Mouse (Mus musculus): Measurements from ENCODE around the gene Akain1. TPM values are rescaled to one million over a fixed set of nuclear protein-coding genes. Genes with fewer than 3 reads are reported as not detected.

The Akain1 gene
- polyA plus RNA-seq, 1 experiment from 2014 or later: not detected

DNA sequence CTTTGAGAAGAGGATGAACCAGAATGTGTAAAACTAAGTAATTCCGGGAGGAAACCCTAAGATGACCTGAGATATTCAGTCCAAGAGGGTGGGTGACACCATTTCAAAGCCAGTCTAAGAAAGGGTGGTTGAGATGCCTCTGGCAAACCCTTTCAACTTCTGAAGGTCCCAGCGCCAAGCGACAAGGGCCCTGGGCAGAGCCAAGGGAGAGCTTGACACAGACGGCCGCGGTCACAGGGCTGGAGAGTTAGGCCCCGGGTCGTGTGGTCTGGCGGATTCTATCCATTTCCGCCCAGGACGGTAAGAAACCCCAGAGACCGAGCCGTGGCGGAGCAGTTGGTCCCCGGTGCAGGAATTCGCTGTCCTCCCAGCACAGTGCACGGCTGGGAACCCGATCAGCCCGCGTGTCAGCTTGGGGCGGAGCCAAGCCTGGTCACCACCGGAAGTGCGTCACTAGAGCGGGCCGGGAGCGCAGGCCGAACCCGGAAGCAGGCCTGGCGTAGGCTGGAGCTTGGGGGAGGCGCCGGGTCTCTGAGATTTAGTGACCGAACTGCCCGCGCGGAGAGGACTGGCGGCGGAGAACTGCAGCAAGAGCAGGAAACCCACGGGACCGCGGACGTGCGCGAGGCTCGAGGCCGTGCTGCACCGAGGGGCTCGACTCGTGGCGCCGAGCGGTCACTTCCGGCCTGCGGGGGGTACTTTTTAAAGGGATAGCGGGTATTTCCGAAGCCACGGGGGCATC lies 22.0 kb upstream of the Akain1 start:
- peak overlapping the region; percentile 86 for H3K9ac ChIP-seq (replicated peaks; ENCODE audit: low read depth)
- ATAC-seq: peak; percentile 99
- no peaks in the 10 kb centered on the region for H3K4me1 ChIP-seq (ENCODE audit: insufficient read depth, low read depth, low read length)
- TF ChIP-seq EP300 (IDR thresholded peaks at IDR 0.05): 0 out of 2 replicates have a peak, but pooled peaks have one; percentile 25
- no peak for TF ChIP-seq CTCF (IDR thresholded peaks at IDR 0.05)
- peak; percentile 96 for DNase-seq (ENCODE audit: low spot score)
- H3K4me2 ChIP-seq (replicated peaks; ENCODE audit: low read depth, low read length): peak overlapping the region; percentile 79
- under 1% methylated on average over 56 of the region's 56 CpGs for WGBS
- H3K4me3 ChIP-seq (ENCODE audit: low read depth, low read length): peak overlapping the region; percentile 93
- peak overlapping the region; percentile 99 for H3K27ac ChIP-seq (ENCODE audit: low read length)
- H3K27me3 ChIP-seq (replicated peaks; ENCODE audit: insufficient read depth, low read length): no peaks in the 10 kb centered on the region
- no peaks in the 10 kb centered on the region for H3K36me3 ChIP-seq (ENCODE audit: insufficient read depth, low read length)
- no peaks in the 10 kb centered on the region for H3K9me3 ChIP-seq (ENCODE audit: low read length)

- H3K27me3 ChIP-seq (replicated peaks; ENCODE audit: insufficient read depth, low read length): no peaks in the 10 kb centered on the region
- H3K36me3 ChIP-seq (ENCODE audit: insufficient read depth, low read length): no peaks in the 10 kb centered on the region
- peak overlapping the region; percentile 79 for H3K4me2 ChIP-seq (replicated peaks; ENCODE audit: low read depth, low read length)
- DNase-seq (ENCODE audit: low spot score) (no peak), ATAC-seq (peak; percentile 56)
- H3K9ac ChIP-seq (replicated peaks; ENCODE audit: low read depth): peak overlapping the region; percentile 86
- H3K4me1 ChIP-seq (ENCODE audit: insufficient read depth, low read depth, low read length): no peaks in the 10 kb centered on the region
- TF ChIP-seq EP300 (IDR thresholded peaks at IDR 0.05) (no peak), CTCF (IDR thresholded peaks at IDR 0.05) (no peak)
- WGBS: 2% methylated on average over 26 of the region's 26 CpGs
- H3K27ac ChIP-seq (ENCODE audit: low read length): peak overlapping the region; percentile 99
- H3K4me3 ChIP-seq (ENCODE audit: low read depth, low read length): peak overlapping the region; percentile 93
- no peaks in the 10 kb centered on the region for H3K9me3 ChIP-seq (ENCODE audit: low read length)
Measured at GRCm38 (mm10) chr17:69417724-69418373, 21.3 kb upstream of the Akain1 start.

- Histone ChIP-seq H3K9ac (replicated peaks; ENCODE audit: low read depth) (no peak overlapping the region), H3K36me3 (ENCODE audit: insufficient read depth, low read length) (no peaks in the 10 kb centered on the region), H3K4me1 (ENCODE audit: insufficient read depth, low read depth, low read length) (no peaks in the 10 kb centered on the region), H3K4me3 (ENCODE audit: low read depth, low read length) (no peak overlapping the region), H3K27me3 (replicated peaks; ENCODE audit: insufficient read depth, low read length) (no peaks in the 10 kb centered on the region), H3K4me2 (replicated peaks; ENCODE audit: low read depth, low read length) (no peak overlapping the region), H3K27ac (ENCODE audit: low read length) (no peak overlapping the region), H3K9me3 (ENCODE audit: low read length) (no peaks in the 10 kb centered on the region)
- DNase-seq (ENCODE audit: low spot score): peak; percentile 73
- no peak for ATAC-seq
- TF ChIP-seq EP300 (IDR thresholded peaks at IDR 0.05) (no peak), CTCF (IDR thresholded peaks at IDR 0.05) (no peak)
- WGBS: 8% methylated on average over 1 of the region's 1 CpGs
Measured at GRCm38 (mm10) chr17:69421592-69421991, 17.5 kb upstream of the Akain1 start.

GRCm38 (mm10) chr17:69437836-69438235 lies 1.3 kb upstream of the Akain1 start:
- H3K4me3 ChIP-seq (ENCODE audit: low read depth, low read length): no peak overlapping the region
- WGBS: 55% methylated on average over 5 of the region's 5 CpGs
- H3K4me2 ChIP-seq (replicated peaks; ENCODE audit: low read depth, low read length): no peak overlapping the region
- DNase-seq (ENCODE audit: low spot score) (no peak), ATAC-seq (no peak)
- H3K4me1 ChIP-seq (ENCODE audit: insufficient read depth, low read depth, low read length): no peaks in the 10 kb centered on the region
- H3K27me3 ChIP-seq (replicated peaks; ENCODE audit: insufficient read depth, low read length): peaks cover 24% of the 10 kb centered on the region
- no peaks in the 10 kb centered on the region for H3K36me3 ChIP-seq (ENCODE audit: insufficient read depth, low read length)
- no peak overlapping the region for H3K9ac ChIP-seq (replicated peaks; ENCODE audit: low read depth)
- TF ChIP-seq EP300 (IDR thresholded peaks at IDR 0.05) (no peak), CTCF (IDR thresholded peaks at IDR 0.05) (no peak)
- no peak overlapping the region for H3K27ac ChIP-seq (ENCODE audit: low read length)
- H3K9me3 ChIP-seq (ENCODE audit: low read length): no peaks in the 10 kb centered on the region

DNA sequence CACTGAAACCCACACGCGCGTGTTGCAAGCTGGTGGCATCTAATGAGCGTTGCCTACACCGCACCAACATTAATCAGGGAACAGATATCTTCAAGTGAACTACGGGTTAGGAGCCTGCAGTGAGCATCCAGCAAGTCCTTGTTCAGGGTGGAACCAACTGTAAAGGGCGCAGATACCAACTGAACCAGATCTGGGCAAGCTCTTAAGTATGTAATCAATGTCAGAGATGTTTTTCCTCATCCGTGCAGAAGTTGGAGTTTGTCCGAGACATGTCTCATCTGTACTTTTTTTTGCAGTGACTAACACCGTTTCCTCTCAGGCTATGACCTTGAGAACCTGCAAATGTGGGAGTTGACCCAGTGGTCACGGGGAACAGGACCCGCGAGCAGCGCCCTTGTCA lies 640 bp upstream of the Akain1 start:
- H3K9me3 ChIP-seq (ENCODE audit: low read length): no peaks in the 10 kb centered on the region
- H3K4me1 ChIP-seq (ENCODE audit: insufficient read depth, low read depth, low read length): no peaks in the 10 kb centered on the region
- peaks cover 24% of the 10 kb centered on the region for H3K27me3 ChIP-seq (replicated peaks; ENCODE audit: insufficient read depth, low read length)
- H3K27ac ChIP-seq (ENCODE audit: low read length): no peak overlapping the region
- WGBS: 32% methylated on average over 14 of the region's 14 CpGs
- no peaks in the 10 kb centered on the region for H3K36me3 ChIP-seq (ENCODE audit: insufficient read depth, low read length)
- H3K9ac ChIP-seq (replicated peaks; ENCODE audit: low read depth): no peak overlapping the region
- TF ChIP-seq CTCF (IDR thresholded peaks at IDR 0.05) (no peak), EP300 (IDR thresholded peaks at IDR 0.05) (no peak)
- ATAC-seq (no peak), DNase-seq (ENCODE audit: low spot score) (no peak)
- no peak overlapping the region for H3K4me2 ChIP-seq (replicated peaks; ENCODE audit: low read depth, low read length)
- H3K4me3 ChIP-seq (ENCODE audit: low read depth, low read length): no peak overlapping the region

- H3K4me2 ChIP-seq (replicated peaks; ENCODE audit: low read depth, low read length): peak overlapping the region; percentile 25; the same call in 1 of the 2 replicates
- H3K9me3 ChIP-seq (ENCODE audit: low read length): no peaks in the 10 kb centered on the region
- H3K4me3 ChIP-seq (ENCODE audit: low read depth, low read length): no peak overlapping the region
- ATAC-seq: peak; percentile 11; the same call in 1 of the 2 replicates
- no peak overlapping the region for H3K27ac ChIP-seq (ENCODE audit: low read length)
- 2% methylated on average over 43 of the region's 52 CpGs for WGBS
- H3K36me3 ChIP-seq (ENCODE audit: insufficient read depth, low read length): no peaks in the 10 kb centered on the region
- no peaks in the 10 kb centered on the region for H3K4me1 ChIP-seq (ENCODE audit: insufficient read depth, low read depth, low read length)
- TF ChIP-seq EP300 (IDR thresholded peaks at IDR 0.05): no peak
- no peak for TF ChIP-seq CTCF (IDR thresholded peaks at IDR 0.05)
- peak; percentile 9 for DNase-seq (ENCODE audit: low spot score)
- H3K9ac ChIP-seq (replicated peaks; ENCODE audit: low read depth): no peak overlapping the region
- H3K27me3 ChIP-seq (replicated peaks; ENCODE audit: insufficient read depth, low read length): peaks cover 24% of the 10 kb centered on the region
Measured at GRCm38 (mm10) chr17:69439571-69440480, 700 bp downstream of the Akain1 start.
